Mouse (Mus musculus) neural tube, embryonic 12.5 days (tissue): ENCODE measurements at regions not wholly inside any gene's neighbourhood (a gene's known extent, or its start where the extent isn't known, plus 50 kb on each side); places are given as distances from the start of the nearest gene placed in this dataset.
"Not testable (repeated sequence)": the region's sequence is repeated elsewhere in the genome, so short reads cannot be mapped to it uniquely, and the experiment has no call there.

Source experiments
- ATAC-seq: fragments of 200-750 bp; cut with Nextera tagmentation; 2 replicates; pipeline ENCODE4 v1.8.0; 2017; ENCODE audit warnings: low read depth, mild to moderate bottlenecking, moderate TSS enrichment, moderate library complexity; ENCODE audit not compliant: low FRiP score
- H3K27ac ChIP-seq: fragments of 300-500 bp; sonication (generic); 2 replicates; pipeline ENCODE4 v1.5.1; 2016
- H3K27me3 ChIP-seq: fragments of 300-500 bp; sonication (generic); replicated peaks from 2 replicates; pipeline ENCODE4 v1.6.1; 2016; ENCODE audit warnings: mild to moderate bottlenecking
- H3K36me3 ChIP-seq: fragments of 300-500 bp; sonication (generic); 2 replicates; pipeline ENCODE4 v1.6.1; 2016; ENCODE audit warnings: mild to moderate bottlenecking
- H3K4me1 ChIP-seq: fragments of 300-500 bp; sonication (generic); 2 replicates; pipeline ENCODE4 v1.6.1; 2016
- H3K4me2 ChIP-seq: fragments of 300-500 bp; sonication (generic); replicated peaks from 2 replicates; pipeline ENCODE4 v1.6.1; 2016; ENCODE audit warnings: mild to moderate bottlenecking
- H3K4me3 ChIP-seq: fragments of 300-500 bp; sonication (generic); 2 replicates; pipeline ENCODE4 v1.5.1; 2016
- H3K9ac ChIP-seq: fragments of 300-500 bp; sonication (generic); 2 replicates; pipeline ENCODE4 v1.6.1; 2016; ENCODE audit warnings: mild to moderate bottlenecking
- H3K9me3 ChIP-seq: fragments of 300-500 bp; sonication (generic); 2 replicates; pipeline ENCODE4 v1.6.1; 2016; ENCODE audit warnings: mild to moderate bottlenecking
- WGBS: fragments of 180-500 bp; shearing (Covaris S2); methylation state at CpG from one replicate; pipeline ENCODE4 v1.1.7; 2016; 5-methylcytosine and 5-hydroxymethylcytosine counted together

- H3K27ac ChIP-seq = no peak overlapping the region
- H3K4me2 ChIP-seq = no peak overlapping the region
- peaks cover 5% of the 10 kb centered on the region; the same call in 1 of the 2 replicates for H3K9me3 ChIP-seq
- H3K36me3 ChIP-seq = no peaks in the 10 kb centered on the region
- no peak overlapping the region for H3K9ac ChIP-seq
- no peak for ATAC-seq
- H3K4me1 ChIP-seq = no peaks in the 10 kb centered on the region
- H3K27me3 ChIP-seq = 0 out of 2 replicates have a peak, but pooled peaks cover 3% of the 10 kb centered on the region
- H3K4me3 ChIP-seq = no peak overlapping the region
- 23% methylated on average over 6 of the region's 6 CpGs for WGBS
Observed at GRCm38 (mm10) chr1:14109190-14109482, 1984.0 kb downstream of the 4930444P10Rik start.

DNA sequence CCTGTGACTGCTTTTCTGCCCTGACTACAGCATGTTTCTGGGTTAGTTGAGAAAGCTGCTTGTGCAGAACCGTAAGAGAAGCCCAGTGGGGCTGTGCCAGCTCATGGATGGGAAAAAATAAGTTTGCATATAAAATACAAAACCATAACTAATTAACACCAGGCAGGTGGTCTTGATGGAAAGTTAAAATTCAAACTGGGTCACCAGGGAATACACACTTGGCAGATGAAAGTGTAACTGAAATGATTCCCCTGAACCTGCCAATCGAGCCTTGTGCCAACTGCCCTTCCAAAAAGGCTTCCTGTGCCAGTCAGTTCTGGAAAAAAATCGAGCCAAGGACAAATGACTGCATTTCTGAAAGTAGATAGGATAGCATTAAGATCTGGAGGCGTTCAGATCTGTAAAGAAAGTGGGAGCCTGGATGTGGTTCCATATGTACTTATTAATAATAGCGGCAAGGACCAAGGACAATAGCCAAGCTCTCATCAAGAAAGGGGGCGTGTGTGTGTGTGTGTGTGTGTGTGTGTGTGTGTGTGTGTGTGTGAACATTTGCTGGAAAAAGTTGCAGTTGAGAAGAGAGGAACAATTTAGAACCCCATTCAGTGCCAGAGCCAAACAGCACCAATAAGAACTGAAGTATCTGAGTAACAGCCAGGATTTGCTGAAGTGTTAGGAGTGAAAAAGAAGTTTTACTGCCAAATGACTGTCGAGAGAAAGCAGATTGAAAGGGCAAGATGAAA is 1984.5 kb downstream of the 4930444P10Rik start:
- Histone ChIP-seq H3K9ac (no peak overlapping the region), H3K9me3 (peaks cover 5% of the 10 kb centered on the region; the same call in 1 of the 2 replicates), H3K4me1 (no peaks in the 10 kb centered on the region), H3K36me3 (no peaks in the 10 kb centered on the region), H3K4me2 (no peak overlapping the region), H3K27me3 (0 out of 2 replicates have a peak, but pooled peaks cover 3% of the 10 kb centered on the region), H3K4me3 (no peak overlapping the region), H3K27ac (no peak overlapping the region)
- ATAC-seq = no peak
- whole genome bisulfite sequencing = 68% methylated on average over 7 of the region's 7 CpGs

DNA sequence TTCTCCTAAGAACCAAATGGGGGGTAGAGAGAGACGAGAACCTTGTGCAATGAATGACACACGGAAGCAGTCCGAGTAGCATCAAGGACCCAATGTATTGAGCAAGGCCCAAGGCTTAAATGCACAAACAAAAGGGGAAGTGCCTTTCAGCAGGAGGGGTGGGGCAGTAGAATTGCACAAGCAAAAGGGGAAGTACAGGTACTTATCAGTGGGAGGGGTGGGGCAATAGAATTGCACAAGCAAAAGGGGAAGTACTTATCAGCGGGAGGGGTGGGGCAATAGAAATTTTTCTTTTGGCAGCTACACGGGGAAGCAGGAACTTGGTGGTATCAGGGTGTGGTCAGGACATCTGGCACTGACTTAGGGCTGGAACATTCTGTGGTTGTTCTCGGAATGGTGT is 1987.6 kb downstream of the 4930444P10Rik start:
- H3K36me3 ChIP-seq, H3K9ac ChIP-seq, H3K27ac ChIP-seq, H3K4me2 ChIP-seq, H3K9me3 ChIP-seq, H3K4me1 ChIP-seq, ATAC-seq, H3K27me3 ChIP-seq, H3K4me3 ChIP-seq: not testable (repeated sequence)
- WGBS = 96% methylated on average over 6 of the region's 6 CpGs

DNA sequence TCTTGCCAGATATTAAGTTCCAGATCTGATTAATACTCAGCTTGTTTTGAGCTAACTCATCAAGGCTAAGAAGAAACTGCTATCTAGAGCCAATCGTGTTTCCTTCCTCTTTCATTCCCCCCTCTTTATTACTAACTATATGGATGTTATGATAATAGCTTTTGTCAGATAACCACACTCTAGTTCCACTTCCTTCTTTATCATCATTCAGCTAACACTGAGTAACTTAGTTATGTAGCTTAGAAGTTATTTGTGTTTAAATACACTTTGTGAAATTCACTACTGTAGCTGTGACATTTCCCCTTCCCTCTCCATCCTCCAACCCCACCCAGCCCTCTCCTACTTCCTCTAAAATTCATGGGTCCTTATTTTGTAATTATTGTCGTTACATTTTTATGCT is 1988.6 kb downstream of the 4930444P10Rik start:
- Histone ChIP-seq H3K9me3 (peaks cover 10% of the 10 kb centered on the region; the same call in 1 of the 2 replicates), H3K4me2 (no peak overlapping the region), H3K4me1 (no peaks in the 10 kb centered on the region), H3K27ac (no peak overlapping the region), H3K9ac (no peak overlapping the region), H3K27me3 (no peaks in the 10 kb centered on the region), H3K36me3 (no peaks in the 10 kb centered on the region), H3K4me3 (no peak overlapping the region)
- WGBS = 90% methylated on average over 2 of the region's 2 CpGs
- ATAC-seq = no peak

- Histone ChIP-seq H3K27ac (no peak overlapping the region), H3K36me3 (no peaks in the 10 kb centered on the region), H3K4me2 (no peak overlapping the region), H3K9me3 (0 out of 2 replicates have a peak, but pooled peaks cover 5% of the 10 kb centered on the region), H3K4me1 (peaks cover 17% of the 10 kb centered on the region), H3K9ac (no peak overlapping the region), H3K27me3 (no peaks in the 10 kb centered on the region), H3K4me3 (no peak overlapping the region)
- no peak for ATAC-seq
- 49% methylated on average over 5 of the region's 5 CpGs for WGBS
Observed at GRCm38 (mm10) chr1:14099031-14099430, 1994.1 kb downstream of the 4930444P10Rik start.

- Histone ChIP-seq H3K4me2 (no peak overlapping the region), H3K9ac (no peak overlapping the region), H3K27me3 (no peaks in the 10 kb centered on the region), H3K36me3 (no peaks in the 10 kb centered on the region), H3K27ac (no peak overlapping the region), H3K4me3 (no peak overlapping the region), H3K9me3 (no peaks in the 10 kb centered on the region), H3K4me1 (peaks cover 17% of the 10 kb centered on the region)
- WGBS = 3% methylated on average over 5 of the region's 5 CpGs
- ATAC-seq = peak; percentile 82
Observed at GRCm38 (mm10) chr1:14097567-14098228, 1995.4 kb downstream of the 4930444P10Rik start.

GRCm38 (mm10) chr1:14064856-14065255 is 2028.3 kb downstream of the 4930444P10Rik start:
- ATAC-seq = no peak
- H3K27me3 ChIP-seq = no peaks in the 10 kb centered on the region
- H3K4me3 ChIP-seq = no peak overlapping the region
- 86% methylated on average over 3 of the region's 3 CpGs for WGBS
- H3K36me3 ChIP-seq = no peaks in the 10 kb centered on the region
- H3K27ac ChIP-seq = no peak overlapping the region
- no peak overlapping the region for H3K4me2 ChIP-seq
- H3K4me1 ChIP-seq = no peaks in the 10 kb centered on the region
- no peaks in the 10 kb centered on the region for H3K9me3 ChIP-seq
- no peak overlapping the region for H3K9ac ChIP-seq

GRCm38 (mm10) chr1:14036163-14036562 is 2057.0 kb downstream of the 4930444P10Rik start:
- 62% methylated on average over 2 of the region's 2 CpGs for WGBS
- no peak overlapping the region for H3K4me2 ChIP-seq
- H3K4me3 ChIP-seq = no peak overlapping the region
- H3K27me3 ChIP-seq = no peaks in the 10 kb centered on the region
- no peak overlapping the region for H3K27ac ChIP-seq
- H3K4me1 ChIP-seq = no peaks in the 10 kb centered on the region
- no peaks in the 10 kb centered on the region for H3K36me3 ChIP-seq
- H3K9ac ChIP-seq = no peak overlapping the region
- H3K9me3 ChIP-seq = no peaks in the 10 kb centered on the region
- no peak for ATAC-seq

- Histone ChIP-seq H3K36me3 (no peaks in the 10 kb centered on the region), H3K9ac (no peak overlapping the region), H3K4me1 (no peaks in the 10 kb centered on the region), H3K27me3 (no peaks in the 10 kb centered on the region), H3K27ac (no peak overlapping the region), H3K9me3 (no peaks in the 10 kb centered on the region), H3K4me3 (no peak overlapping the region), H3K4me2 (no peak overlapping the region)
- WGBS = 87% methylated on average over 9 of the region's 9 CpGs
- ATAC-seq = no peak
Observed at GRCm38 (mm10) chr1:14011484-14011883, 2081.6 kb downstream of the 4930444P10Rik start.

GRCm38 (mm10) chr1:14010789-14011188 is 2082.3 kb downstream of the 4930444P10Rik start:
- Histone ChIP-seq H3K27ac (no peak overlapping the region), H3K36me3 (no peaks in the 10 kb centered on the region), H3K9ac (no peak overlapping the region), H3K27me3 (no peaks in the 10 kb centered on the region), H3K4me1 (no peaks in the 10 kb centered on the region), H3K4me2 (no peak overlapping the region), H3K4me3 (no peak overlapping the region), H3K9me3 (no peaks in the 10 kb centered on the region)
- WGBS = 85% methylated on average over 3 of the region's 3 CpGs
- no peak for ATAC-seq

DNA sequence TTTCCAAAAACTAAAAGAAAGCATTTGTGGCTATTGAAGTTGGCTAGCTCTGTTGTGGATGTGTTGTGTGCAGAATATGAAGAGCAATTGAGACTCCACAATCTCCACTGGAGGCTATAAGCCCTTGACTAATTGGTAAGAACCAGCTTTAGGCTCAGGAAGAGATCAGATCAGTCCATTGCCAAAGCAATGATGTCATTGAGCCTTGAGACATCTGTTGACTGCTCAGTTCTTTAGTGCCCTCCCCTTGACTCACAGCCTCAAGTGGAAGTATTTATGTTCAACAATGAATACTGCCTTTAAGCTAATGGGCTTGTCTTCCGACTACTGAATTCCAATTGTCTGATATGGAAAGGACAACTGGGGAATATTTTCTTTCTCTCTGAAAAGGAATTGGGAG is 2090.6 kb downstream of the 4930444P10Rik start:
- Histone ChIP-seq H3K9ac (no peak overlapping the region), H3K27ac (no peak overlapping the region), H3K4me1 (no peaks in the 10 kb centered on the region), H3K27me3 (no peaks in the 10 kb centered on the region), H3K9me3 (no peaks in the 10 kb centered on the region), H3K4me2 (no peak overlapping the region), H3K36me3 (no peaks in the 10 kb centered on the region), H3K4me3 (no peak overlapping the region)
- ATAC-seq = no peak
- WGBS = 60% methylated on average over 1 of the region's 1 CpGs

DNA sequence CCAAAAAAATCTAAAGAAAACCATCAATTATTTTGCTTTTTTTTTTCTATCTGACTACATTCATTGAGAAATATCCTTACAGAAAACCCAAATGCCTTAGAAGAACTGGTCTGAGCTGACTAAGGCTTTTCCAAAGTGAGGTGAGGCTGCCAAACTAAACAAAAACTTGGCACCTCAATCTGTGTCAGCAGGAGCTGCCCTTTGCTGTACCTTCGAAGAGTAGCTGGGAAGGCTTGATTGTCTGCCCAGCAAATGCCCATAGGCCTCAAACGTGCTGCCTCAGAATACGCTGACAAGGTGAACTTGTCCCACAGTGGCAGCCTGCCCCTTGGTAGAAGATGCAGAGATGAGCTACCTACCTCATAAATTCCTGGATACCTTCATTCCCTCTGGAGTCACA is 2091.7 kb downstream of the 4930444P10Rik start:
- 51% methylated on average over 3 of the region's 3 CpGs for WGBS
- Histone ChIP-seq H3K27ac (no peak overlapping the region), H3K9ac (no peak overlapping the region), H3K27me3 (no peaks in the 10 kb centered on the region), H3K4me1 (no peaks in the 10 kb centered on the region), H3K9me3 (no peaks in the 10 kb centered on the region), H3K36me3 (no peaks in the 10 kb centered on the region), H3K4me2 (no peak overlapping the region), H3K4me3 (no peak overlapping the region)
- no peak for ATAC-seq
